Mouse (Mus musculus) forebrain, embryonic 11.5 days (tissue): ENCODE results near the gene Krt9. TPM values are rescaled to one million over a fixed set of nuclear protein-coding genes. Genes with fewer than 3 reads are reported as not detected.

Source experiments
- ATAC-seq: fragments of 200-750 bp; cut with Nextera tagmentation; replicated peaks from 2 replicates; pipeline ENCODE4 v1.8.0; 2017; ENCODE audit warnings: moderate TSS enrichment; ENCODE audit not compliant: low FRiP score
- DNase-seq: peaks from one replicate; pipeline ENCODE4 v3.0.0-alpha.2; 2017; ENCODE audit warnings: low spot score
- H3K27ac ChIP-seq: fragments of 300-500 bp; sonication (generic); 2 replicates; pipeline ENCODE4 v1.5.1; 2014; ENCODE audit warnings: low read depth, low read length
- H3K27me3 ChIP-seq: fragments of 300-500 bp; sonication (generic); 2 replicates; pipeline ENCODE4 v1.6.1; 2014; ENCODE audit warnings: mild to moderate bottlenecking, low read length, mixed read lengths; ENCODE audit not compliant: control insufficient read depth, insufficient read depth
- H3K36me3 ChIP-seq: fragments of 300-500 bp; sonication (generic); 2 replicates; pipeline ENCODE4 v1.6.1; 2014; ENCODE audit warnings: mild to moderate bottlenecking, low read length, moderate library complexity, mixed read lengths; ENCODE audit not compliant: control insufficient read depth, insufficient read depth
- H3K4me1 ChIP-seq: fragments of 300-500 bp; sonication (generic); replicated peaks from 2 replicates; pipeline ENCODE4 v1.6.1; 2014; ENCODE audit warnings: low read length, mixed read lengths; ENCODE audit not compliant: control insufficient read depth, insufficient read depth
- H3K4me2 ChIP-seq: fragments of 300-500 bp; sonication (generic); 2 replicates; pipeline ENCODE4 v1.6.1; 2014; ENCODE audit warnings: low read depth, mild to moderate bottlenecking, low read length, moderate library complexity, mixed read lengths; ENCODE audit not compliant: severe bottlenecking
- H3K4me3 ChIP-seq: fragments of 300-500 bp; sonication (generic); 2 replicates; pipeline ENCODE4 v1.5.1; 2014; ENCODE audit warnings: low read depth, low read length
- H3K9ac ChIP-seq: fragments of 300-500 bp; sonication (generic); 2 replicates; pipeline ENCODE4 v1.6.1; 2014; ENCODE audit warnings: low read length
- H3K9me3 ChIP-seq: fragments of 300-500 bp; sonication (generic); 2 replicates; pipeline ENCODE4 v1.6.1; 2016; ENCODE audit warnings: low read length, mixed read lengths; ENCODE audit not compliant: control insufficient read depth
- WGBS: fragments of 180-500 bp; shearing (Covaris S2); extraction: QIAGEN DNeasy Blood & Tissue Kit; methylation state at CpG from one replicate; pipeline ENCODE4 v1.1.7; 2014; 5-methylcytosine and 5-hydroxymethylcytosine counted together
- polyA plus RNA-seq: library from polyadenylated mRNA; unstranded; fragments of >200 nt; fragmentation: Nextera tagmentation; extraction: Ambion mirVana; gene quantifications from 2 replicates; pipeline ENCODE4 v1.2.1, GENCODE M21; 2014

Gene Krt9
- polyA plus RNA-seq, 1 experiment from 2014 or later: not detected

GRCm38 (mm10) chr11:100198666-100199065 is 5.6 kb upstream of the Krt9 start:
- Histone ChIP-seq H3K4me1 (no peaks in the 10 kb centered on the region), H3K9me3 (no peaks in the 10 kb centered on the region), H3K27me3 (no peaks in the 10 kb centered on the region), H3K4me2 (no peak overlapping the region), H3K27ac (no peak overlapping the region), H3K4me3 (no peak overlapping the region), H3K36me3 (no peaks in the 10 kb centered on the region), H3K9ac (no peak overlapping the region)
- no peak for ATAC-seq
- no peak for DNase-seq
- 82% methylated on average over 4 of the region's 4 CpGs for WGBS

- Histone ChIP-seq H3K9ac (no peak overlapping the region), H3K4me2 (no peak overlapping the region), H3K9me3 (no peaks in the 10 kb centered on the region), H3K4me1 (no peaks in the 10 kb centered on the region), H3K27ac (no peak overlapping the region), H3K4me3 (no peak overlapping the region), H3K36me3 (no peaks in the 10 kb centered on the region), H3K27me3 (no peaks in the 10 kb centered on the region)
- DNase-seq: no peak
- ATAC-seq: no peak
- 97% methylated on average over 3 of the region's 3 CpGs for WGBS
Measured at GRCm38 (mm10) chr11:100191820-100192219, 1.2 kb downstream of the Krt9 start.

- DNase-seq: no peak
- no peak for ATAC-seq
- H3K4me3 ChIP-seq: no peak overlapping the region
- WGBS: 87% methylated on average over 8 of the region's 8 CpGs
- H3K9me3 ChIP-seq: no peaks in the 10 kb centered on the region
- H3K4me1 ChIP-seq: no peaks in the 10 kb centered on the region
- no peak overlapping the region for H3K9ac ChIP-seq
- no peaks in the 10 kb centered on the region for H3K36me3 ChIP-seq
- H3K27me3 ChIP-seq: no peaks in the 10 kb centered on the region
- H3K4me2 ChIP-seq: no peak overlapping the region
- no peak overlapping the region for H3K27ac ChIP-seq
Measured at GRCm38 (mm10) chr11:100186736-100187135, 6.3 kb downstream of the Krt9 start.

- Histone ChIP-seq H3K9me3 (no peaks in the 10 kb centered on the region), H3K27me3 (no peaks in the 10 kb centered on the region), H3K9ac (no peak overlapping the region), H3K36me3 (no peaks in the 10 kb centered on the region), H3K27ac (no peak overlapping the region), H3K4me3 (no peak overlapping the region), H3K4me1 (no peaks in the 10 kb centered on the region), H3K4me2 (no peak overlapping the region)
- DNase-seq: no peak
- 84% methylated on average over 7 of the region's 7 CpGs for WGBS
- no peak for ATAC-seq
Measured at GRCm38 (mm10) chr11:100181725-100182124, 11.3 kb downstream of the Krt9 start.

GRCm38 (mm10) chr11:100179260-100179659 is 13.8 kb downstream of the Krt9 start:
- no peak for DNase-seq
- WGBS: 82% methylated on average over 3 of the region's 3 CpGs
- Histone ChIP-seq H3K27me3 (no peaks in the 10 kb centered on the region), H3K4me3 (no peak overlapping the region), H3K4me1 (no peaks in the 10 kb centered on the region), H3K27ac (no peak overlapping the region), H3K4me2 (no peak overlapping the region), H3K9ac (no peak overlapping the region), H3K9me3 (no peaks in the 10 kb centered on the region), H3K36me3 (no peaks in the 10 kb centered on the region)
- ATAC-seq: no peak

- 84% methylated on average over 5 of the region's 5 CpGs for WGBS
- Histone ChIP-seq H3K36me3 (no peaks in the 10 kb centered on the region), H3K27ac (no peak overlapping the region), H3K4me2 (no peak overlapping the region), H3K4me1 (no peaks in the 10 kb centered on the region), H3K9me3 (no peaks in the 10 kb centered on the region), H3K4me3 (no peak overlapping the region), H3K27me3 (no peaks in the 10 kb centered on the region), H3K9ac (no peak overlapping the region)
- no peak for DNase-seq
- ATAC-seq: no peak
Measured at GRCm38 (mm10) chr11:100178307-100178706, 14.7 kb downstream of the Krt9 start.

GRCm38 (mm10) chr11:100176791-100177190 is 16.3 kb downstream of the Krt9 start:
- WGBS: 85% methylated on average over 9 of the region's 9 CpGs
- Histone ChIP-seq H3K36me3 (no peaks in the 10 kb centered on the region), H3K9ac (no peak overlapping the region), H3K27me3 (no peaks in the 10 kb centered on the region), H3K9me3 (no peaks in the 10 kb centered on the region), H3K4me2 (no peak overlapping the region), H3K4me3 (no peak overlapping the region), H3K27ac (no peak overlapping the region), H3K4me1 (no peaks in the 10 kb centered on the region)
- DNase-seq (no peak), ATAC-seq (no peak)

GRCm38 (mm10) chr11:100168765-100169762 is 24.0 kb downstream of the Krt9 start:
- DNase-seq: peak; percentile 90
- Histone ChIP-seq H3K27me3 (no peaks in the 10 kb centered on the region), H3K36me3 (no peaks in the 10 kb centered on the region), H3K9me3 (no peaks in the 10 kb centered on the region), H3K4me1 (no peaks in the 10 kb centered on the region), H3K4me2 (no peak overlapping the region), H3K27ac (no peak overlapping the region), H3K4me3 (no peak overlapping the region), H3K9ac (no peak overlapping the region)
- 30% methylated on average over 14 of the region's 14 CpGs for WGBS
- ATAC-seq: peak; percentile 64

- Histone ChIP-seq H3K36me3 (no peaks in the 10 kb centered on the region), H3K9ac (no peak overlapping the region), H3K4me1 (no peaks in the 10 kb centered on the region), H3K4me2 (no peak overlapping the region), H3K9me3 (no peaks in the 10 kb centered on the region), H3K4me3 (no peak overlapping the region), H3K27ac (no peak overlapping the region), H3K27me3 (no peaks in the 10 kb centered on the region)
- no peak for ATAC-seq
- DNase-seq: no peak
- 94% methylated on average over 8 of the region's 8 CpGs for WGBS
Measured at GRCm38 (mm10) chr11:100168071-100168470, 25.0 kb downstream of the Krt9 start.
